Mouse (Mus musculus): Measurements from ENCODE around the gene Slc30a1.

DNA sequence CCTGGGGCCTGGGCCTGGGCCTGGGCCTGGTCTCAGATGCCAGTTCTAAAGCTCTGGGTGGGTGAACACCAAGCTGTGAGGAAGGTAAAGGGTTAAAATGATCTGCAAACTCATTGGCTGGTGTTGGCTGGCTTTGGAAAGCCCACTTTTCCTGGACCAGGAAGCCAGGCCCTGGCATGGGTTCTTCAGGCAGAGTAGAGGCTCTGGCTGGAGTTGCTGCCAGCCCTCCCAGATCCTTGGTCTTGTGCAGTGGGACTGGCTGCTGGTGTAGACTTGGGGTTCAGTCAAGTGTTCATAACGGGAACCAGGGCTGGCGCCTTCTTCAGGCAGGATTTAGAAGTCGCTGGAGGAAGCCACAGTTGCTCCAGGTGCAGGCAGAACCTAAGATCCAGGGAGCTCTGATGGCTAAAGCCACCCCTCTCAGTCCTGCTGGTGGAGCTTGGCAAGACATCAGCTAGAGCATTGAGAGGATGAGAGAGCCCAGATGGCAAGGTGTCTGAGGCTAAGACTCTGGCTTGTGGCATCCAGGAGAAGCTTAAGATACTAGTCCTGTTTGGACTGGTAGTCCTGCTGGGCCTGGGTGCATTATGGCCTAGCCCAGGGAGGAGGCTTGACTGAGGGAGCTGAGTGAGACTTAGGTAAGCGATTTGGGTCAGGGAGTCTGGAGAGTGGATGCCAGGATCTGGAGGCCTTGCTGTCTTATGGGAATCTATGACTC lies 42.6 kb upstream of the Slc30a1 start:
- TF ChIP-seq TAL1 (IDR thresholded peaks at IDR 0.05; ENCODE audit: low read length) (no peak), GATA1 (IDR thresholded peaks at IDR 0.05; ENCODE audit: low read length) (no peak)
